Mouse (Mus musculus) bone marrow, adult 2 months (tissue): ENCODE measurements around the gene Vmn1r28.

Source experiments
- CTCF ChIP-seq: fragments of 200-500 bp; IDR thresholded peaks from 2 replicates; pipeline ENCODE4 v1.5.1; 2011; ENCODE audit warnings: low read length, control low read depth; ENCODE audit not compliant: control insufficient read depth, insufficient read depth
- POLR2A ChIP-seq: fragments of 200-500 bp; IDR thresholded peaks from 2 replicates; pipeline ENCODE4 v1.6.1; 2011; ENCODE audit warnings: low read depth, mild to moderate bottlenecking, control low read depth, low read length, borderline replicate concordance; ENCODE audit not compliant: control insufficient read depth

DNA sequence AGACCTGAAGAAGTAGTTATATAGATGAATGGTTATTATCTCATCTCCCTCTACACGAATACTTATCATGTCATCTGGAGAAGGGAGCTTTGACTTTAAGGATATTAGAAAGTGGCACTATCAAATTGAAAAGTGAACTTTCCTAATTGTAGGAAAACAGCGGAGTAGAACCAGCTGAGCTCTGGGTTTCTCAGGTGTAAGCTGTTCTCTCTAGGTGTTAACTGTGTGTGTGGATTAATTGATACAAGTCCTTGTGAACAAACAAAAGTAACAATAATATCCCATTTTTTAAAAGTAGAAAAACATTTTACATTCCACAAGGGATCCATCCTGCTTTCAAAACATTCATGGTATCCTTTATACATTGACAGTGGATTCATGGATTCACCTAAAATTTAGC is 43.1 kb upstream of the Vmn1r28 start, which contains the start of gene Vmn1r27:
- TF ChIP-seq POLR2A: no peak
- no peak for TF ChIP-seq CTCF
